Mouse (Mus musculus): ENCODE measurements around the gene Cep152. TPM values are rescaled to one million over a fixed set of nuclear protein-coding genes. Genes with fewer than 3 reads are reported as not detected.

Cep152 gene
- total and polyA plus RNA-seq, 2 experiments = 0.69 to 3.0 TPM

- Histone ChIP-seq H3K27ac (replicated peaks; ENCODE audit: insufficient read depth, low read depth, low read length) (no peak overlapping the region), H3K4me3 (ENCODE audit: insufficient read depth, low read depth, low read length) (no peak overlapping the region), H3K9ac (ENCODE audit: low read depth, low read length) (no peak overlapping the region), H3K27me3 (ENCODE audit: control insufficient read depth, insufficient read depth, low read length) (no peaks in the 10 kb centered on the region), H3K4me1 (ENCODE audit: control insufficient read depth, insufficient read depth, low read length) (no peaks in the 10 kb centered on the region), H3K79me2 (ENCODE audit: control insufficient read depth, insufficient read depth, low read length) (no peaks in the 10 kb centered on the region), H3K36me3 (ENCODE audit: control insufficient read depth, insufficient read depth, low read length) (no peaks in the 10 kb centered on the region)
- WGBS = 15% methylated on average over 10 of the region's 10 CpGs
- peak; percentile 48 for DNase-seq (ENCODE audit: extremely low read depth, low read depth, low spot score)
- TF ChIP-seq POLR2A (IDR thresholded peaks at IDR 0.05; ENCODE audit: extremely low read depth, insufficient read depth, low read length) (no peak), CTCF (IDR thresholded peaks at IDR 0.05; ENCODE audit: low read depth, low read length) (peak; percentile 72)
These were observed 35.1 kb upstream of the Cep152 start for GRCm38 (mm10) chr2:125659823-125660536.

GRCm38 (mm10) chr2:125655391-125655790 is 30.5 kb upstream of the Cep152 start:
- Histone ChIP-seq H3K4me1 (ENCODE audit: control insufficient read depth, insufficient read depth, low read length) (peaks cover 2% of the 10 kb centered on the region; the same call in 1 of the 2 replicates), H3K79me2 (ENCODE audit: control insufficient read depth, insufficient read depth, low read length) (no peaks in the 10 kb centered on the region), H3K9ac (ENCODE audit: low read depth, low read length) (no peak overlapping the region), H3K27me3 (ENCODE audit: control insufficient read depth, insufficient read depth, low read length) (no peaks in the 10 kb centered on the region), H3K36me3 (ENCODE audit: control insufficient read depth, insufficient read depth, low read length) (no peaks in the 10 kb centered on the region), H3K4me3 (ENCODE audit: insufficient read depth, low read depth, low read length) (no peak overlapping the region), H3K27ac (replicated peaks; ENCODE audit: insufficient read depth, low read depth, low read length) (no peak overlapping the region)
- TF ChIP-seq POLR2A (IDR thresholded peaks at IDR 0.05; ENCODE audit: extremely low read depth, insufficient read depth, low read length) (no peak), CTCF (IDR thresholded peaks at IDR 0.05; ENCODE audit: low read depth, low read length) (no peak)
- 91% methylated on average over 9 of the region's 9 CpGs for WGBS
- no peak for DNase-seq (ENCODE audit: extremely low read depth, low read depth, low spot score)

GRCm38 (mm10) chr2:125653286-125653685 is 28.4 kb upstream of the Cep152 start:
- H3K4me3 ChIP-seq (ENCODE audit: insufficient read depth, low read depth, low read length) = no peak overlapping the region
- TF ChIP-seq POLR2A (IDR thresholded peaks at IDR 0.05; ENCODE audit: extremely low read depth, insufficient read depth, low read length) = no peak
- no peaks in the 10 kb centered on the region for H3K27me3 ChIP-seq (ENCODE audit: control insufficient read depth, insufficient read depth, low read length)
- H3K36me3 ChIP-seq (ENCODE audit: control insufficient read depth, insufficient read depth, low read length) = no peaks in the 10 kb centered on the region
- H3K9ac ChIP-seq (ENCODE audit: low read depth, low read length) = no peak overlapping the region
- H3K4me1 ChIP-seq (ENCODE audit: control insufficient read depth, insufficient read depth, low read length) = peaks cover 2% of the 10 kb centered on the region; the same call in 1 of the 2 replicates
- H3K27ac ChIP-seq (replicated peaks; ENCODE audit: insufficient read depth, low read depth, low read length) = no peak overlapping the region
- 95% methylated on average over 2 of the region's 2 CpGs for WGBS
- DNase-seq (ENCODE audit: extremely low read depth, low read depth, low spot score) = no peak
- no peaks in the 10 kb centered on the region for H3K79me2 ChIP-seq (ENCODE audit: control insufficient read depth, insufficient read depth, low read length)

GRCm38 (mm10) chr2:125651563-125651962 is 26.6 kb upstream of the Cep152 start:
- 62% methylated on average over 8 of the region's 8 CpGs for WGBS
- no peaks in the 10 kb centered on the region for H3K36me3 ChIP-seq (ENCODE audit: control insufficient read depth, insufficient read depth, low read length)
- no peak for TF ChIP-seq CTCF (IDR thresholded peaks at IDR 0.05; ENCODE audit: low read depth, low read length)
- no peak for TF ChIP-seq POLR2A (IDR thresholded peaks at IDR 0.05; ENCODE audit: extremely low read depth, insufficient read depth, low read length)
- H3K79me2 ChIP-seq (ENCODE audit: control insufficient read depth, insufficient read depth, low read length) = no peaks in the 10 kb centered on the region
- no peak overlapping the region; the same call in 1 of the 2 replicates for H3K4me3 ChIP-seq (ENCODE audit: insufficient read depth, low read depth, low read length)
- no peak overlapping the region for H3K27ac ChIP-seq (replicated peaks; ENCODE audit: insufficient read depth, low read depth, low read length)
- H3K9ac ChIP-seq (ENCODE audit: low read depth, low read length) = 0 out of 2 replicates have a peak overlapping the region, but pooled peaks have one; percentile 15
- peaks cover 2% of the 10 kb centered on the region; the same call in 1 of the 2 replicates for H3K4me1 ChIP-seq (ENCODE audit: control insufficient read depth, insufficient read depth, low read length)
- no peaks in the 10 kb centered on the region for H3K27me3 ChIP-seq (ENCODE audit: control insufficient read depth, insufficient read depth, low read length)
- no peak for DNase-seq (ENCODE audit: extremely low read depth, low read depth, low spot score)

GRCm38 (mm10) chr2:125650742-125651352 is 25.9 kb upstream of the Cep152 start:
- 92% methylated on average over 14 of the region's 14 CpGs for WGBS
- Histone ChIP-seq H3K9ac (ENCODE audit: low read depth, low read length) (no peak overlapping the region), H3K4me1 (ENCODE audit: control insufficient read depth, insufficient read depth, low read length) (peaks cover 2% of the 10 kb centered on the region; the same call in 1 of the 2 replicates), H3K27me3 (ENCODE audit: control insufficient read depth, insufficient read depth, low read length) (no peaks in the 10 kb centered on the region), H3K27ac (replicated peaks; ENCODE audit: insufficient read depth, low read depth, low read length) (no peak overlapping the region), H3K79me2 (ENCODE audit: control insufficient read depth, insufficient read depth, low read length) (no peaks in the 10 kb centered on the region), H3K36me3 (ENCODE audit: control insufficient read depth, insufficient read depth, low read length) (no peaks in the 10 kb centered on the region), H3K4me3 (ENCODE audit: insufficient read depth, low read depth, low read length) (no peak overlapping the region)
- TF ChIP-seq CTCF (IDR thresholded peaks at IDR 0.05; ENCODE audit: low read depth, low read length) = no peak
- TF ChIP-seq POLR2A (IDR thresholded peaks at IDR 0.05; ENCODE audit: extremely low read depth, insufficient read depth, low read length) = no peak
- no peak for DNase-seq (ENCODE audit: extremely low read depth, low read depth, low spot score)

DNA sequence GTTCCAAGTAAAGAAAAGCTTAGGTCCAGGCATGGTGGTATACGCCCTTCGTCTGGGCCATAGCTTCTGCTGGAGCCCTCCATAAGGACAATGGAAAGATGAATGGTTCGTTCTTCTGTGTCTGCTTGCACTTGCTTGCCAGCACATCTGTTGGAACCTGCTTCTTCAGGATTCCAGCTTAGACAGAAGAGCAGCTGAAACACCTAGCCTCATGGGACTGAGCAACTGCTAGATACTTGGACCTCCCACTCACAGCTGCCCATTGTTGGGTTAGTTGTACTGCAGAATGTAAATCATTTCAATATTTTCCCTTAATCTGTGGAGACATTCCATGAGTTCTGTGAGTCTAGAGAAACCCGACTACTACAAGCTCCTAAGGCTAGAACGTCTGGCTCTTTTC is 25.1 kb upstream of the Cep152 start:
- TF ChIP-seq CTCF (IDR thresholded peaks at IDR 0.05; ENCODE audit: low read depth, low read length) = no peak
- no peak for TF ChIP-seq POLR2A (IDR thresholded peaks at IDR 0.05; ENCODE audit: extremely low read depth, insufficient read depth, low read length)
- Histone ChIP-seq H3K27me3 (ENCODE audit: control insufficient read depth, insufficient read depth, low read length) (no peaks in the 10 kb centered on the region), H3K79me2 (ENCODE audit: control insufficient read depth, insufficient read depth, low read length) (no peaks in the 10 kb centered on the region), H3K9ac (ENCODE audit: low read depth, low read length) (no peak overlapping the region), H3K27ac (replicated peaks; ENCODE audit: insufficient read depth, low read depth, low read length) (no peak overlapping the region), H3K36me3 (ENCODE audit: control insufficient read depth, insufficient read depth, low read length) (no peaks in the 10 kb centered on the region), H3K4me3 (ENCODE audit: insufficient read depth, low read depth, low read length) (no peak overlapping the region), H3K4me1 (ENCODE audit: control insufficient read depth, insufficient read depth, low read length) (peaks cover 2% of the 10 kb centered on the region; the same call in 1 of the 2 replicates)
- WGBS = 93% methylated on average over 5 of the region's 5 CpGs
- DNase-seq (ENCODE audit: extremely low read depth, low read depth, low spot score) = no peak

All from liver, adult 2 months (tissue).